Mouse (Mus musculus) lung, embryonic 15.5 days (tissue): ENCODE results near the gene Lrr1. TPM values are rescaled to one million over a fixed set of nuclear protein-coding genes. Genes with fewer than 3 reads are reported as not detected.
"Not testable (repeated sequence)": the region's sequence is repeated elsewhere in the genome, so short reads cannot be mapped to it uniquely, and the experiment has no call there.

Source experiments
- ATAC-seq: fragments of 200-750 bp; cut with Nextera tagmentation; 2 replicates; pipeline ENCODE4 v1.8.0; 2017; ENCODE audit warnings: moderate number of reproducible peaks, borderline replicate concordance; ENCODE audit not compliant: low FRiP score, low TSS enrichment; ENCODE audit errors: extremely low read depth
- H3K27ac ChIP-seq: fragments of 300-500 bp; sonication (generic); 2 replicates; pipeline ENCODE4 v1.5.1; 2015; ENCODE audit warnings: moderate library complexity, mild to moderate bottlenecking, inconsistent platforms
- H3K27me3 ChIP-seq: fragments of 300-500 bp; sonication (generic); 2 replicates; pipeline ENCODE4 v1.6.1; 2015; ENCODE audit warnings: inconsistent platforms
- H3K36me3 ChIP-seq: fragments of 300-500 bp; sonication (generic); 2 replicates; pipeline ENCODE4 v1.6.1; 2015; ENCODE audit warnings: inconsistent platforms
- H3K4me1 ChIP-seq: fragments of 300-500 bp; sonication (generic); 2 replicates; pipeline ENCODE4 v1.6.1; 2015; ENCODE audit warnings: inconsistent platforms
- H3K4me2 ChIP-seq: fragments of 300-500 bp; sonication (generic); 2 replicates; pipeline ENCODE4 v1.6.1; 2015; ENCODE audit warnings: inconsistent platforms, mild to moderate bottlenecking, moderate library complexity
- H3K4me3 ChIP-seq: fragments of 300-500 bp; sonication (generic); 2 replicates; pipeline ENCODE4 v1.5.1; 2015; ENCODE audit warnings: mild to moderate bottlenecking, inconsistent platforms
- H3K9ac ChIP-seq: fragments of 300-500 bp; sonication (generic); 2 replicates; pipeline ENCODE4 v1.6.1; 2015; ENCODE audit warnings: inconsistent platforms
- H3K9me3 ChIP-seq: fragments of 300-500 bp; sonication (generic); 2 replicates; pipeline ENCODE4 v1.6.1; 2016; ENCODE audit warnings: inconsistent platforms
- WGBS: fragments of 180-500 bp; shearing (Covaris S2); methylation state at CpG from one replicate; pipeline ENCODE4 v1.1.7; 2015; 5-methylcytosine and 5-hydroxymethylcytosine counted together
- polyA plus RNA-seq: library from polyadenylated mRNA; unstranded; fragments of >200 nt; fragmentation: Nextera tagmentation; extraction: Ambion mirVana; gene quantifications from 2 replicates; pipeline ENCODE4 v1.2.1, GENCODE M21; 2015

The Lrr1 gene
- polyA plus RNA-seq, 1 experiment from 2014 or later, result 29.1 TPM

GRCm38 (mm10) chr12:69143460-69143859 is 25.2 kb upstream of the Lrr1 start:
- H3K27me3 ChIP-seq, result no peaks in the 10 kb centered on the region
- no peak for ATAC-seq
- no peak overlapping the region for H3K4me2 ChIP-seq
- no peak overlapping the region for H3K9ac ChIP-seq
- H3K27ac ChIP-seq, result no peak overlapping the region
- no peaks in the 10 kb centered on the region for H3K36me3 ChIP-seq
- no peak overlapping the region for H3K4me3 ChIP-seq
- H3K9me3 ChIP-seq, result no peaks in the 10 kb centered on the region
- 74% methylated on average over 6 of the region's 6 CpGs for WGBS
- H3K4me1 ChIP-seq, result no peaks in the 10 kb centered on the region

DNA sequence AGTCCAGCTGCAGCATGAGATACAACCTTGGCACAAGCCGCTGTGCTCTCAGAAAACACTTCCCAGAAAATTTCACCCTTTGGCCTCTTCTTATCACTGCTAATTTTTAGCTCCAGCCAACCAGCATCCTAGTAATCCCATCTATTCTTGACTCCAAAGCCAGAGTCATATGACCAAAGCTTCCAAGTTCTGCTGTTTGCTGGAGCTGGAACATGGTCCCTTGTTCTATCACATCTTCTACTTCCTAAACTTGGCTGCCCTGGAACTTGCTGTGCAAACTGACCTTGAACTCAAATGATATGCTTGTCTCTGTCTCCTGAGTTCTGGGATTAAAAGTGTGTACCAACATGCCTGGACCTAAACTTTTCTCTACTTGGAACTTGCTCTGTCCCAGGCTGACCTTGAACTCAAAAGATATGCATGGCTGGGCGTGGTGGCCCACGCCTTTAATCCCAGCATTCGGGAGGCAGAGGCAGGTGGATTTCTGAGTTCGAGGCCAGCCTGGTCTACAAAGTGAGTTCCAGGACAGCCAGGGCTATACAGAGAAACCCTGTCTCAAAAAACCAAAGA is 21.4 kb upstream of the Lrr1 start:
- no peak for ATAC-seq
- H3K4me2 ChIP-seq, result no peak overlapping the region
- WGBS, result 92% methylated on average over 5 of the region's 5 CpGs

DNA sequence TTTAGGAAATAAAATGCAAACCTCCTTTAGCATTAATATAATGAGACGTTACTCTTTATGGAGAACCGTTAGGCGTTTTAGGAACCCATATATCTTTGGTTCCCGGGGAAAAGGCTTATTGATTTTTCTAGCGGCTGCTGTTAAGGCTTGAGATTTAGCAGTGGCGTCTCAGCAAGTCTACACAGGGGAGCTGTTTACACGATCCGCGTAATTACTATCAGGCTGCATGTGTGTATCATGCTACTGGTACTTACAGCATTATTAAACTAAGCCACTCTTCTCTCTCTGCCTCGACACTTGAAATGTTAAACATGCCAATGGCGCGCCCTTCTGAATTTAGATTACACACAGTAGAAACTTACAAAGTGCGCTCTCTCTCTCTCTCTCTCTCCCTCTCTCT is 18.6 kb upstream of the Lrr1 start:
- Histone ChIP-seq H3K4me3 (no peak overlapping the region), H3K9me3 (no peaks in the 10 kb centered on the region), H3K9ac (no peak overlapping the region), H3K4me2 (no peak overlapping the region), H3K4me1 (no peaks in the 10 kb centered on the region), H3K36me3 (no peaks in the 10 kb centered on the region), H3K27me3 (no peaks in the 10 kb centered on the region), H3K27ac (no peak overlapping the region)
- no peak for ATAC-seq
- 73% methylated on average over 13 of the region's 13 CpGs for WGBS

More for the DNA sequence above, 21.4 kb upstream of the Lrr1 start:
- H3K4me1 ChIP-seq, result no peaks in the 10 kb centered on the region
- H3K27me3 ChIP-seq, result no peaks in the 10 kb centered on the region
- H3K27ac ChIP-seq, result no peak overlapping the region
- no peaks in the 10 kb centered on the region for H3K9me3 ChIP-seq
- H3K36me3 ChIP-seq, result no peaks in the 10 kb centered on the region
- H3K4me3 ChIP-seq, result no peak overlapping the region
- no peak overlapping the region for H3K9ac ChIP-seq

DNA sequence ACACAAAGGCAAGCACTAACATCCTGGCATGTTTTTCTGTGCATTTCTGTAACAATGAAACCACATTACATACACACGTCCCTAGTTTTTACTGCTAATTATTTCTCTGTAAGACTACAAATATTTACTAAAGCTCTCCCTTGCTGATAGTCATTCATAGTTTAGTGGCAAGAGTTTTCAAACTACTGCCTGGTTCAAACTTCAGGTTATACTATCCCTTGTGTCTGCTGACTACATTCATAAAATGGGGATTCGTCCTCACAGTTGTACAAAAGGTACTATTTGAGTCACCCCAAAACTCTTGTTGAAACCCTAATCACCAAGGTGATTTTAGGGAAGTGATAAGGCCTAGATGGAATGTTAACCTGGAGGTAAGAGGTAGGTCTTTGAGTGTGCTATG is 12.7 kb upstream of the Lrr1 start:
- peaks cover 19% of the 10 kb centered on the region for H3K36me3 ChIP-seq
- no peak overlapping the region for H3K9ac ChIP-seq
- no peaks in the 10 kb centered on the region for H3K27me3 ChIP-seq
- H3K4me2 ChIP-seq, result no peak overlapping the region
- ATAC-seq, result no peak
- H3K9me3 ChIP-seq, result no peaks in the 10 kb centered on the region
- 78% methylated on average over 2 of the region's 2 CpGs for WGBS
- peaks cover 12% of the 10 kb centered on the region; the same call in 1 of the 2 replicates for H3K4me1 ChIP-seq
- H3K27ac ChIP-seq, result no peak overlapping the region
- no peak overlapping the region for H3K4me3 ChIP-seq

DNA sequence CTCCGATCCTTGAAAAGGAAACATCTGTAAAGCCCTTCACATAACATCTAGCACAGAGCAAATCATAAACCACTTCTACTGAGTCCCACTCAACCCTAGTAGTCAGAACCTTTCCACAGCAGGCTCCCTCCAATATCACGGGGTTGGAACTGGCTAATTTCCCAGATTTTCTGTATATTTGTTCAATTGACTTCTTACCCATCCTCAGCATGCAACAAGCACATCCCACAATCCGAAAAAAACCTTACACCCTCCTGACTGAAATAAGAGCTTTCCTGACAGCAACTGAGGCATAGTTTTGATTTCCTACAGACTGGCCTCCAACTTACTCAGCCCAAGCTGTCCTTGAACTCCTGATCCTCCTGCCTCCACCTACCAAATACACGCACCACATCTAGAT is 12.2 kb upstream of the Lrr1 start:
- no peak overlapping the region for H3K27ac ChIP-seq
- no peak overlapping the region for H3K4me3 ChIP-seq
- H3K9ac ChIP-seq, result no peak overlapping the region
- H3K36me3 ChIP-seq, result peaks cover 19% of the 10 kb centered on the region
- no peaks in the 10 kb centered on the region for H3K27me3 ChIP-seq
- no peak for ATAC-seq
- H3K4me2 ChIP-seq, result no peak overlapping the region
- peaks cover 12% of the 10 kb centered on the region; the same call in 1 of the 2 replicates for H3K4me1 ChIP-seq
- no peaks in the 10 kb centered on the region for H3K9me3 ChIP-seq
- WGBS, result 72% methylated on average over 4 of the region's 4 CpGs

DNA sequence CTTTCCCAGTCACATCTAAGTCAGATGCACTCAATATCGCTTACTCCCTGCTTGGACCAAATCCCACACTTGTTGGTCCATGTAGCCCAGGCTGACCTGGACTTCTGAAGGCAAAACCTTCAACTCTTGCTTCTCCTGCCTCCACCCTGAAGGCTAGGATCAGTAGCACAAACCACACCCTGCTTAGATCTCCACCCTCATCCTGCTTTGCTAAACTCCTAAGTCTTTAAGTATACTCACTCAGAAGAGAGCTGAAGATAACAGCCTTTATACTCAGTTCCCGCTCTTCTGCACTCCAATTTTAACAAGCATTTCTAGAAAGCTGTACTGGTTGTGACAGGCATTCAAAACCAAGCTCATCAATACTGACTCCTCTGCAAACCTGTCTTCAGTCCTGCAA is 11.5 kb upstream of the Lrr1 start:
- Histone ChIP-seq H3K4me3 (no peak overlapping the region), H3K4me1 (peaks cover 12% of the 10 kb centered on the region; the same call in 1 of the 2 replicates), H3K4me2 (no peak overlapping the region), H3K27me3 (no peaks in the 10 kb centered on the region), H3K27ac (no peak overlapping the region), H3K36me3 (peaks cover 19% of the 10 kb centered on the region), H3K9me3 (no peaks in the 10 kb centered on the region), H3K9ac (no peak overlapping the region)
- 89% methylated on average over 2 of the region's 2 CpGs for WGBS
- no peak for ATAC-seq

DNA sequence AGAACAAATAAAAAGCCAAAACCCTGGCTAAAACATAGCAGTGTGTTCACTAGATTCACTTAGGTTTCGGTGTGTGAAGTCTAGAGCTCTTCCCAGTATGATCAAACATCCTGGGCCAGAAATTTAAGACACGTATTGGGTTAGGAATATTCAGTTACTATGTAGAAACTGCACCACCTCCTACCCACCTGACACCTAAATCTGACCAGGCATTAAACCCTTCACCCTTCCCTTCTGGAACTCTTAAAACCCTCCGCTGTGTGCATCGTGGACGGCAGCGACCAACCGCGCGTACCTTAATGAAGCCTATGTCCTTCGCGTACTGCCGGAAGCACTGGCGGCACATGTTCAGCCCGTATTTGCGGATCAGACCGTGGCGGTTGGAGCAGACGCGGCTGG is 10.2 kb upstream of the Lrr1 start:
- no peaks in the 10 kb centered on the region for H3K27me3 ChIP-seq
- no peak for ATAC-seq
- H3K4me3 ChIP-seq, result peak overlapping the region; percentile 78
- peaks cover 12% of the 10 kb centered on the region; the same call in 1 of the 2 replicates for H3K4me1 ChIP-seq
- H3K9ac ChIP-seq, result peak overlapping the region; percentile 84
- H3K4me2 ChIP-seq, result peak overlapping the region; percentile 63
- H3K36me3 ChIP-seq, result peaks cover 19% of the 10 kb centered on the region
- H3K27ac ChIP-seq, result peak overlapping the region; percentile 91
- WGBS, result under 1% methylated on average over 19 of the region's 19 CpGs
- no peaks in the 10 kb centered on the region for H3K9me3 ChIP-seq

GRCm38 (mm10) chr12:69158765-69159577 is 9.6 kb upstream of the Lrr1 start, which contains the start of gene Rps29:
Rps29 (minus strand) TSS chr12:69159186.
- peaks cover 19% of the 10 kb centered on the region for H3K36me3 ChIP-seq
- H3K4me1 ChIP-seq, result peaks cover 12% of the 10 kb centered on the region; the same call in 1 of the 2 replicates
- H3K4me3 ChIP-seq, result peak within 1 kb of the TSS; percentile 78
- H3K4me2 ChIP-seq, result peak within 1 kb of the TSS; percentile 63
- peak within 1 kb of the TSS; percentile 84 for H3K9ac ChIP-seq
- not testable (repeated sequence) for H3K9me3 ChIP-seq, H3K27me3 ChIP-seq
- H3K27ac ChIP-seq, result peak within 1 kb of the TSS; percentile 91
- peak; percentile 99 for ATAC-seq
- WGBS, result under 1% methylated on average over 63 of the region's 68 CpGs

DNA sequence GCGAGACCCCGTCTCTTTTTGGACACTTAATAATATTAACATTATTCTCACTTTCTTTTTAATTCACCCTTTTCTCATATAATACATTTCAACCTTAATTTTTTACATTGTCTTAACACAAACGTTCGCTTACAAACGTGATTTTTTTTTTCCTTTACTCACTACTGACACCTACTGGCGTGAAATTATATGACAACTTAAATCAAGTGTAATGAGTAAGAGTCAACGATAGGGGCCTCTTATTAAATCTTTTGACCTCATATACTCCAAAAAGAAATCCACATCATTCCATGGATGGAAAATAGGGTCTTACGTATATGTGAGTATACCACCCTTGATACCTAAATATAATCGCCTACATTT is 9.1 kb upstream of the Lrr1 start:
- no peak for ATAC-seq
- no peaks in the 10 kb centered on the region for H3K9me3 ChIP-seq
- H3K27me3 ChIP-seq, result no peaks in the 10 kb centered on the region
- H3K4me2 ChIP-seq, result peak overlapping the region; percentile 40
- H3K9ac ChIP-seq, result no peak overlapping the region
- H3K4me3 ChIP-seq, result peak overlapping the region; percentile 78
- H3K4me1 ChIP-seq, result peaks cover 12% of the 10 kb centered on the region; the same call in 1 of the 2 replicates
- H3K36me3 ChIP-seq, result peaks cover 19% of the 10 kb centered on the region
- WGBS, result 4% methylated on average over 9 of the region's 9 CpGs
- H3K27ac ChIP-seq, result peak overlapping the region; percentile 61; the same call in 1 of the 2 replicates

DNA sequence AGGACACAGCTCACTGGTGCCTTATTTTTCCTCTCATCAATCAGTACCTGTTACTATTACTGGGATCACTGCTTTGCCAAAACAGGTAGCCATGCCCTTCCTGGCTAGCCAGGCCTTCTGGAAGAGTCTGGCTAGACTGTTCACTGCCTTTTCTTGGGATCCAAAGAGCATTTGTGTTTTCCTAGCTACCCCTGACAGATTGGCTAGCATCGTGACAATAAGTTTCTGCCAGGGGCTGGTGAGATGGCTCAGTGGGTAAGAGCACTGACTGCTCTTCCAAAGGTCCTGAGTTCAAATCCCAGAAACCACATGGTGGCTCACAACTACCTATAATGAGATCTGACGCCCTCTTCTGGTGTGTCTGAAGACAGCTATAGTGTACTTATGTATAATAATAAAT is 7.9 kb upstream of the Lrr1 start:
- peaks cover 18% of the 10 kb centered on the region for H3K36me3 ChIP-seq
- not testable (repeated sequence) for ATAC-seq, H3K4me3 ChIP-seq, H3K9me3 ChIP-seq, H3K4me2 ChIP-seq, H3K27me3 ChIP-seq, H3K27ac ChIP-seq, H3K9ac ChIP-seq
- 66% methylated on average over 2 of the region's 2 CpGs for WGBS
- H3K4me1 ChIP-seq, result peaks cover 12% of the 10 kb centered on the region; the same call in 1 of the 2 replicates

GRCm38 (mm10) chr12:69163586-69163985 is 5.0 kb upstream of the Lrr1 start:
- 84% methylated on average over 4 of the region's 4 CpGs for WGBS
- ATAC-seq, H3K27me3 ChIP-seq, H3K9me3 ChIP-seq, H3K4me1 ChIP-seq, H3K36me3 ChIP-seq, H3K9ac ChIP-seq, H3K27ac ChIP-seq, H3K4me3 ChIP-seq, H3K4me2 ChIP-seq: not testable (repeated sequence)

- Histone ChIP-seq H3K36me3 (no peaks in the 10 kb centered on the region), H3K4me1 (peaks cover 15% of the 10 kb centered on the region), H3K27me3 (no peaks in the 10 kb centered on the region), H3K4me3 (no peak overlapping the region), H3K4me2 (no peak overlapping the region), H3K9me3 (no peaks in the 10 kb centered on the region), H3K9ac (no peak overlapping the region), H3K27ac (no peak overlapping the region)
- 35% methylated on average over 3 of the region's 3 CpGs for WGBS
- no peak for ATAC-seq
These were observed 3.7 kb upstream of the Lrr1 start for GRCm38 (mm10) chr12:69164904-69165303.
